Mouse (Mus musculus) embryonic fibroblast, embryonic 13.5 days (primary cell): Measurements from ENCODE around the gene Plg.

Experiments
- CTCF ChIP-seq: IDR thresholded peaks from 2 replicates; pipeline ENCODE4 v1.5.1; 2011; ENCODE audit warnings: mild to moderate bottlenecking, control low read depth, low read length, moderate library complexity, borderline replicate concordance; ENCODE audit not compliant: insufficient read depth
- POLR2A ChIP-seq: IDR thresholded peaks from 2 replicates; pipeline ENCODE4 v1.6.1; 2011; ENCODE audit warnings: low read depth, mild to moderate bottlenecking, control low read depth, low read length, moderate library complexity

- TF ChIP-seq CTCF (no peak), POLR2A (no peak)
Measured at GRCm38 (mm10) chr17:12412891-12413237, 34.5 kb downstream of the Plg start.
